Comparison of ENCODE assay signal across 16 mouse cellular contexts in the genomic region with DNA sequence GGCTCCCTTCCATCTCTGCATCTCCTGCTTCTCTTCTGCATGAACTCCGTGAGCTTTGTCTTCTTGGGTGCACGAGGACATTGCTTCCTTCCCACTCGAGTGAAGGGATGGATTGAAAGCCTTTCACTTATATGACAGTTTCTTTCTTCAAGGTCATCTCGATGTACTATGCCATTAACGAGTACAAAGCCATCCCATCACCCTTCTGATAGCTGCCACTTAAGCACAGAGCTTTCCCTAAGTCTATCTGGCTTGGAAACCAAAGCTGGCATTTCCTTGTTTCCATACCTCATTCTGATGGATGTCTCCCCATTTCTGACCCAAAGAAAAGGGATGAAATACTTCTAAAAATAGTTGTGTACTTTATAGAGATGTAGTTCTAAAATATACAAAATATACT.
"Had no signal": no experiment of that assay in that cellular context is flagged by ENCODE, and none has a peak within 500 bp of the region (broad histone marks: within the 10 kb centered on the region; RNA-seq: fewer than 3 reads in every experiment).

No protein-coding gene starts in this region.

- H3K36me3 ChIP-seq: neural tube, embryonic 13.5 days; neural tube, embryonic 15.5 days; stomach, embryonic 15.5 days had no signal

- H3K4me2 ChIP-seq: neural tube, embryonic 13.5 days; neural tube, embryonic 15.5 days; stomach, embryonic 15.5 days had no signal

- H3K4me3 ChIP-seq: neural tube, embryonic 13.5 days; neural tube, embryonic 15.5 days; stomach, embryonic 15.5 days had no signal

- H3K9ac ChIP-seq: neural tube, embryonic 13.5 days; neural tube, embryonic 15.5 days; stomach, embryonic 15.5 days had no signal

- H3K27me3 ChIP-seq: neural tube, embryonic 13.5 days; neural tube, embryonic 15.5 days; stomach, embryonic 15.5 days had no signal

- DNase-seq: retina, postnatal 1 day; right cerebral cortex, adult 18-20 months; right cerebral cortex, postnatal 14 days; right cerebral cortex, postnatal 25 days; right cerebral cortex, postnatal 4 days; spleen, adult 18-20 months; thymus, adult 18-20 months; thymus, adult 2 months; thymus, postnatal 14 days; thymus, postnatal 25 days; thymus, postnatal 36 days; thymus, postnatal 4 days had no signal

- H3K9me3 ChIP-seq: neural tube, embryonic 13.5 days; neural tube, embryonic 15.5 days; stomach, embryonic 15.5 days had no signal

- H3K27ac ChIP-seq: neural tube, embryonic 13.5 days; neural tube, embryonic 15.5 days; stomach, embryonic 15.5 days; stomach, postnatal 0 days had no signal

- H3K4me1 ChIP-seq: neural tube, embryonic 13.5 days; neural tube, embryonic 15.5 days; stomach, embryonic 15.5 days had no signal
